Comparison of ENCODE assay signal across 8 mouse cellular contexts in the genomic region with DNA sequence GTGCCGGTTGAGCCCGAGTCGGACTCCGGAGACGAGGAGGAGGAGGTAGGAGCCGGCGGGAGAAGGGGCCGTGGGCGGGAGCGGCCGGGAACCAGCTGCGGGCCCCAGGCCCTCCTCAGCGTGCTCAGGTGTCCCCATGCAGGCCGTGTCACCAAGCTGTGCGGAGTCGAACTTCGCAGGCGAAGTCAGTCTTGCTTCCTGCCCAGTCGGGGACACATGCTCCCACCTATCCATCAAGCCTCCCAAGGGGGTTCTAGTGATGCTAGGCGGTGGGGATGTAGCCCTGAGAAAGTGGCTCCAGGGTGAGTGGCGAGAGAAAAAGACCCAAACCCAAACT. TPM values are rescaled to one million over a fixed set of nuclear protein-coding genes. Genes with fewer than 3 reads are reported as not detected.
DNase-seq lines count a peak whose midpoint lies in the region; ATAC-seq and TF ChIP-seq lines count a peak whose summit lies in the region.

No protein-coding gene starts in this region.

- no peaks in the 10 kb centered on the region for H3K27me3 ChIP-seq in embryonic facial prominence, embryonic 10.5 days (replicated peaks; ENCODE audit: low read depth, poor library complexity, severe bottlenecking)
- no peaks in the 10 kb centered on the region for H3K27me3 ChIP-seq in neural tube, embryonic 12.5 days (replicated peaks)

- peak overlapping the region; percentile 99 for H3K4me2 ChIP-seq in neural tube, embryonic 12.5 days (replicated peaks)

- WGBS in embryonic facial prominence, embryonic 10.5 days, result under 1% methylated on average over 21 of the region's 21 CpGs
- under 1% methylated on average over 21 of the region's 21 CpGs for WGBS in neural tube, embryonic 12.5 days

- peak overlapping the region; percentile 93 for H3K4me3 ChIP-seq in layer of hippocampus, adult 2 months
- peak overlapping the region; percentile 100 for H3K4me3 ChIP-seq in embryonic facial prominence, embryonic 10.5 days
- H3K4me3 ChIP-seq in neural tube, embryonic 12.5 days, result peak overlapping the region; percentile 80

- H3K9ac ChIP-seq in neural tube, embryonic 12.5 days, result peak overlapping the region; percentile 73

- no peak for TF ChIP-seq CTCF in layer of hippocampus, adult 2 months (conservative IDR thresholded peaks at IDR 0.05)

- ATAC-seq in inflammation-experienced regulatory T-cells, adult 6 months, result peak; percentile 54
- ATAC-seq in neural tube, embryonic 12.5 days (ENCODE audit: low FRiP score, low read depth), result peak; percentile 75; the same call in 1 of the 2 replicates

- H3K27ac ChIP-seq in layer of hippocampus, adult 2 months, result peak overlapping the region; percentile 88
- H3K27ac ChIP-seq in embryonic facial prominence, embryonic 10.5 days (replicated peaks), result peak overlapping the region; percentile 84
- H3K27ac ChIP-seq in neural tube, embryonic 12.5 days, result no peak overlapping the region

- peaks cover 18% of the 10 kb centered on the region for H3K4me1 ChIP-seq in embryonic facial prominence, embryonic 10.5 days
- peaks cover 20% of the 10 kb centered on the region for H3K4me1 ChIP-seq in neural tube, embryonic 12.5 days

- no peaks in the 10 kb centered on the region for H3K9me3 ChIP-seq in embryonic facial prominence, embryonic 10.5 days
- H3K9me3 ChIP-seq in neural tube, embryonic 12.5 days, result no peaks in the 10 kb centered on the region

- DNase-seq in layer of hippocampus, adult 2 months (ENCODE audit: low spot score in 2 of 2), result no peak
- no peak for DNase-seq in layer of hippocampus, adult 18-20 months (ENCODE audit: low spot score in 2 of 2)
- no peak for DNase-seq in embryonic facial prominence, embryonic 10.5 days (ENCODE audit: low spot score)
- DNase-seq in MN1 (ENCODE audit: low spot score), result no peak
- DNase-seq in cerebellum, adult 11-12 months, result no peak
- no peak for DNase-seq in c-Kit-positive CD71-positive TER-119-positive erythroid progenitor cells, embryonic 14.5 days (ENCODE audit: low spot score)

- H3K36me3 ChIP-seq in embryonic facial prominence, embryonic 10.5 days (replicated peaks), result peaks cover 38% of the 10 kb centered on the region
- peaks cover 24% of the 10 kb centered on the region for H3K36me3 ChIP-seq in neural tube, embryonic 12.5 days

RNA-seq across cellular contexts. Expression of a gene that starts 0.4 kb away (rescaled TPM):
- 10 to 100 TPM; 32.8 to 37.5 TPM for total RNA-seq in layer of hippocampus, adult 2 months (2021)
- 10 to 100 TPM; 26.8 to 31.4 TPM for total RNA-seq in layer of hippocampus, adult 18-20 months (2021)
- polyA plus RNA-seq in embryonic facial prominence, embryonic 10.5 days (2016; fragmentation: Nextera tagmentation; extraction: Ambion mirVana), result 69.0 and 69.9 TPM in 2 replicates
- 10 to 100 TPM; 33.6 to 38.9 (median 35.1) TPM for polyA plus RNA-seq in inflammation-experienced regulatory T-cells, adult 6 months (2017; shearing (Covaris generic))
- polyA plus RNA-seq in neural tube, embryonic 12.5 days (2016; fragmentation: Nextera tagmentation; extraction: Ambion mirVana), result 43.8 and 44.5 TPM in 2 replicates

RNA-seq across cellular contexts. Expression of a gene that starts 19.3 kb away (rescaled TPM):
- 10 to 100 TPM; 64.3 to 66.4 TPM for total RNA-seq in layer of hippocampus, adult 2 months (2021)
- 10 to 100 TPM; 64.0 to 69.7 TPM for total RNA-seq in layer of hippocampus, adult 18-20 months (2021)
- polyA plus RNA-seq in embryonic facial prominence, embryonic 10.5 days (2016; fragmentation: Nextera tagmentation; extraction: Ambion mirVana), result 96.1 and 96.8 TPM in 2 replicates
- polyA plus RNA-seq in inflammation-experienced regulatory T-cells, adult 6 months (2017; shearing (Covaris generic)), result 10 to 100 TPM; 32.9 to 54.0 (median 51.8) TPM
- 118 TPM in 2 replicates for polyA plus RNA-seq in neural tube, embryonic 12.5 days (2016; fragmentation: Nextera tagmentation; extraction: Ambion mirVana)

RNA-seq across cellular contexts. Expression of a gene that starts 47.5 kb away (rescaled TPM):
- total RNA-seq in layer of hippocampus, adult 2 months (2021), result 10 to 100 TPM; 38.5 to 45.6 TPM
- 10 to 100 TPM; 45.8 to 49.9 TPM for total RNA-seq in layer of hippocampus, adult 18-20 months (2021)
- polyA plus RNA-seq in embryonic facial prominence, embryonic 10.5 days (2016; fragmentation: Nextera tagmentation; extraction: Ambion mirVana), result 6.4 and 7.0 TPM in 2 replicates
- polyA plus RNA-seq in inflammation-experienced regulatory T-cells, adult 6 months (2017; shearing (Covaris generic)), result 10 to 100 TPM; 20.4 to 25.2 (median 22.4) TPM
- 8.2 and 9.6 TPM in 2 replicates for polyA plus RNA-seq in neural tube, embryonic 12.5 days (2016; fragmentation: Nextera tagmentation; extraction: Ambion mirVana)
